Mouse (Mus musculus) cerebellum, postnatal 25 days (tissue): ENCODE results near the gene Olfr1241.

Experiments used
- DNase-seq, 2 experiments: peaks; one replicate each; pipeline ENCODE4 v3.0.0; 2021; ENCODE audit warnings: mixed read lengths in 2 of 2

The Olfr1241 gene

GRCm38 (mm10) chr2:89487026-89487425 is at the start of gene Olfr1241:
Gene Olfr1241 (minus strand): TSS chr2:89487126.
- DNase-seq, result no peak

- DNase-seq, result no peak
Observed at GRCm38 (mm10) chr2:89531387-89531786, 44.5 kb upstream of the Olfr1241 start, which contains the start of gene Olfr1243. Gene Olfr1243 (minus strand): TSS chr2:89531487.

GRCm38 (mm10) chr2:89498235-89498634 is 11.3 kb upstream of the Olfr1241 start, which contains the start of gene Olfr1242:
Gene Olfr1242 (minus strand): TSS chr2:89498335.
- no peak for DNase-seq

- DNase-seq, result no peak
Observed at GRCm38 (mm10) chr2:89442900-89443299, 44.0 kb downstream of the Olfr1241 start, which contains the start of gene Olfr1240. Gene Olfr1240 (minus strand): TSS chr2:89443000.
